Mouse (Mus musculus) neural tube, embryonic 11.5 days (tissue): Measurements from ENCODE around the gene Ttll12. TPM values are rescaled to one million over a fixed set of nuclear protein-coding genes. Genes with fewer than 3 reads are reported as not detected.
A peak's percentile ranks its signal among the peaks of the same experiment; 100 is the strongest.

Source experiments
- ATAC-seq: fragments of 200-750 bp; cut with Nextera tagmentation; 2 replicates; pipeline ENCODE4 v1.8.0; 2017; ENCODE audit warnings: moderate number of reproducible peaks, mild to moderate bottlenecking, moderate TSS enrichment, moderate library complexity; ENCODE audit not compliant: insufficient read depth, low FRiP score, low TSS enrichment
- DNase-seq: peaks from one replicate; pipeline ENCODE4 v3.0.0-alpha.2; 2015; ENCODE audit warnings: low spot score
- H3K27ac ChIP-seq: fragments of 300-500 bp; sonication (generic); 2 replicates; pipeline ENCODE4 v1.5.1; 2014; ENCODE audit warnings: low read depth, mild to moderate bottlenecking, low read length
- H3K27me3 ChIP-seq: fragments of 300-500 bp; sonication (generic); 2 replicates; pipeline ENCODE4 v1.6.1; 2014; ENCODE audit warnings: mild to moderate bottlenecking, low read length, mixed read lengths; ENCODE audit not compliant: control insufficient read depth, insufficient read depth
- H3K36me3 ChIP-seq: fragments of 300-500 bp; sonication (generic); 2 replicates; pipeline ENCODE4 v1.6.1; 2014; ENCODE audit warnings: mild to moderate bottlenecking, low read length, moderate library complexity, mixed read lengths; ENCODE audit not compliant: control insufficient read depth, insufficient read depth
- H3K4me1 ChIP-seq: fragments of 300-500 bp; sonication (generic); 2 replicates; pipeline ENCODE4 v1.6.1; 2014; ENCODE audit warnings: low read length, mixed read lengths; ENCODE audit not compliant: control insufficient read depth, insufficient read depth
- H3K4me2 ChIP-seq: fragments of 300-500 bp; sonication (generic); 2 replicates; pipeline ENCODE4 v1.6.1; 2014; ENCODE audit warnings: low read depth, mild to moderate bottlenecking, moderate library complexity
- H3K4me3 ChIP-seq: fragments of 300-500 bp; sonication (generic); 2 replicates; pipeline ENCODE4 v1.5.1; 2014; ENCODE audit warnings: low read depth, low read length
- H3K9ac ChIP-seq: fragments of 300-500 bp; sonication (generic); 2 replicates; pipeline ENCODE4 v1.6.1; 2014; ENCODE audit warnings: mild to moderate bottlenecking, low read length
- H3K9me3 ChIP-seq: fragments of 300-500 bp; sonication (generic); 2 replicates; pipeline ENCODE4 v1.6.1; 2016; ENCODE audit warnings: low read length; ENCODE audit not compliant: control insufficient read depth
- WGBS: fragments of 180-500 bp; shearing (Covaris S2); extraction: QIAGEN DNeasy Blood & Tissue Kit; methylation state at CpG from one replicate; pipeline ENCODE4 v1.1.7; 2014; 5-methylcytosine and 5-hydroxymethylcytosine counted together
- polyA plus RNA-seq: library from polyadenylated mRNA; unstranded; fragments of >200 nt; fragmentation: Nextera tagmentation; extraction: Ambion mirVana; gene quantifications from 2 replicates; pipeline ENCODE4 v1.2.1, GENCODE M21; 2014

The Ttll12 gene
- polyA plus RNA-seq, 1 experiment from 2014 or later, result 48.0 TPM

DNA sequence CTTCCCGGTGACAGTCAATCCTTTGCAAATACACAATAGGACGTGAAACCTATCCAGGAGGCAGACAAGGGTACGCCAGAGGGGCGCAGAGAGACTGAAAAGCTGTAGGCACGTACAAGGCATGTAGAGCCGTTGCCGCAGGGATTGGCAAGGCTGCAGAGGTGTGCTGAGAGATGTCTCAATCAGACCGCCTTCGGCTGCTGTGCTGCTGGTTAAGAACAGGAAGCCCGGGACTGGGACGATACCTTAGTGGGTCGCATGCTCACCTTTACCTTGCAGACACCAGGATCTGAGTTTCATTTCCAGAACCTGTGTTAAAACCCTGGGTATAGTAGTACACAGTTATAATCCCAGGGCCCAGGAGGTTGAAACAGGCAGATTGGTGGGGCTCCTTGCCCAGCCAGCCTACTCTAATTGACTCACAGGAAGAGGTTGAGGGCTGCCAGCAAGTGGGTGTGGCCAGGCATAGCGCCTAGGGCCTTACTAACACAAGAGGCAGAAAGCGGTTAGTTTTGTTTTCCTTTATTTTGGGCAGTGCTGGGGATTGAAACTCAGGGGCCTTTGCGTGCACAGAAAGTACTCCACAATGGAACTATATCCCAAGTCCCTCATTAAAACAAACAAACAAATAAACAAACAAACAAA is 32.2 kb downstream of the Ttll12 start:
- peaks cover 8% of the 10 kb centered on the region for H3K4me1 ChIP-seq
- H3K27me3 ChIP-seq, result peaks cover 5% of the 10 kb centered on the region
- no peak overlapping the region for H3K4me3 ChIP-seq
- no peak overlapping the region for H3K9ac ChIP-seq
- no peaks in the 10 kb centered on the region for H3K9me3 ChIP-seq
- no peaks in the 10 kb centered on the region for H3K36me3 ChIP-seq
- H3K4me2 ChIP-seq, result no peak overlapping the region; the same call in 1 of the 2 replicates
- 32% methylated on average over 15 of the region's 15 CpGs for WGBS
- ATAC-seq (no peak), DNase-seq (peak; percentile 25)
- H3K27ac ChIP-seq, result no peak overlapping the region

GRCm38 (mm10) chr15:83560941-83561477 is 33.9 kb downstream of the Ttll12 start:
- no peak overlapping the region for H3K4me2 ChIP-seq
- DNase-seq, result no peak
- H3K4me1 ChIP-seq, result peaks cover 8% of the 10 kb centered on the region
- no peak overlapping the region for H3K4me3 ChIP-seq
- no peak overlapping the region for H3K9ac ChIP-seq
- H3K27ac ChIP-seq, result no peak overlapping the region
- no peaks in the 10 kb centered on the region for H3K36me3 ChIP-seq
- ATAC-seq, result no peak
- H3K9me3 ChIP-seq, result no peaks in the 10 kb centered on the region
- 75% methylated on average over 5 of the region's 5 CpGs for WGBS
- peaks cover 5% of the 10 kb centered on the region for H3K27me3 ChIP-seq

DNA sequence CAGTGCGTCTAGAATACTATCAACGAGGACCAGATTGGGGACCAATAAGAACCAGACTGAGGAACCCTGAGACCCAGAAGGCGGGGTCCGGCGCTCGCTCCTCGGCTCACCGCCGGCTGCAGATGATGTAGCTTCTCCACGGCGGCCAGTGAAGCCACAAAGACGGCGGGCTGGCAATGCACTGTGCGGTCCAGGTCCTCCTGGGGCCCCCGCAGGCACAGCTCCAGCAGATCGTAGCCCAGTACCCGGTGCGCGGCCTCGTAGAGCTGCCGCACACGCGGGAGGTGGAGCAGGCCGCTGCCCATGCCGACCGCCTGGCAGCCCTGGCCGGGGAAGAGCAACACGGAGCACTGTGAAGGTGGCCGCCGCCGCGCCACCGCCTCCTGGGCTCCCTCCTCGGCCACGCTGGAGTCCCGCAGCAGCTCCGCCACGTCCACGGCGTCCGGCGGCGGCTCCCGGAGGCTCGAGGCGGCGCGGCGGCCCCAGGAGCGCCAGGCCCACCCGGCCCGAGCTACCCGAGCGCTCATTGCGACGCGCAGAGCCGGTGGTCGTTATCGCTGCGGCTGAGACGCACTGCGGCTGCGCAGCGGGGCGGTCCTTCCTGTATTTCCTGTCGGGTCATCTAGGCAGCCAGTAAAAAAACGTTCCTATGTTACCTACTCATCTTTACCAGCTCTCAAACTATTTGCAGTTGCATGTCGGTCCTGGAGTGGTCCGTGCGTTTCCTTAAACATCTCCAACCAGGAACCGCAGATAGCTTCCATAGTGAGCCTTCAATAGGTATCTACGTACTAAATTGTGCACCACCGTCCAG is 39.6 kb downstream of the Ttll12 start:
- H3K27me3 ChIP-seq, result no peaks in the 10 kb centered on the region
- ATAC-seq (peak; percentile 80), DNase-seq (peak; percentile 92)
- peak overlapping the region; percentile 97 for H3K9ac ChIP-seq
- H3K36me3 ChIP-seq, result no peaks in the 10 kb centered on the region
- H3K4me2 ChIP-seq, result peak overlapping the region; percentile 67
- peak overlapping the region; percentile 81 for H3K4me3 ChIP-seq
- H3K4me1 ChIP-seq, result 0 out of 2 replicates have a peak, but pooled peaks cover 2% of the 10 kb centered on the region
- under 1% methylated on average over 61 of the region's 74 CpGs for WGBS
- peak overlapping the region; percentile 90 for H3K27ac ChIP-seq
- H3K9me3 ChIP-seq, result no peaks in the 10 kb centered on the region

GRCm38 (mm10) chr15:83553831-83554230 is 41.1 kb downstream of the Ttll12 start:
- H3K27me3 ChIP-seq, result no peaks in the 10 kb centered on the region
- peaks cover 5% of the 10 kb centered on the region; the same call in 1 of the 2 replicates for H3K36me3 ChIP-seq
- no peak overlapping the region for H3K4me3 ChIP-seq
- no peak for DNase-seq
- ATAC-seq, result no peak
- no peak overlapping the region for H3K4me2 ChIP-seq
- no peak overlapping the region for H3K9ac ChIP-seq
- H3K4me1 ChIP-seq, result 0 out of 2 replicates have a peak, but pooled peaks cover 2% of the 10 kb centered on the region
- no peaks in the 10 kb centered on the region for H3K9me3 ChIP-seq
- no peak overlapping the region for H3K27ac ChIP-seq

GRCm38 (mm10) chr15:83550137-83550536 is 44.8 kb downstream of the Ttll12 start:
- Histone ChIP-seq H3K36me3 (peaks cover 5% of the 10 kb centered on the region), H3K27ac (no peak overlapping the region), H3K9me3 (no peaks in the 10 kb centered on the region), H3K4me1 (0 out of 2 replicates have a peak, but pooled peaks cover 2% of the 10 kb centered on the region), H3K27me3 (no peaks in the 10 kb centered on the region), H3K4me3 (no peak overlapping the region), H3K9ac (no peak overlapping the region), H3K4me2 (no peak overlapping the region)
- ATAC-seq (no peak), DNase-seq (no peak)
- 87% methylated on average over 2 of the region's 2 CpGs for WGBS

DNA sequence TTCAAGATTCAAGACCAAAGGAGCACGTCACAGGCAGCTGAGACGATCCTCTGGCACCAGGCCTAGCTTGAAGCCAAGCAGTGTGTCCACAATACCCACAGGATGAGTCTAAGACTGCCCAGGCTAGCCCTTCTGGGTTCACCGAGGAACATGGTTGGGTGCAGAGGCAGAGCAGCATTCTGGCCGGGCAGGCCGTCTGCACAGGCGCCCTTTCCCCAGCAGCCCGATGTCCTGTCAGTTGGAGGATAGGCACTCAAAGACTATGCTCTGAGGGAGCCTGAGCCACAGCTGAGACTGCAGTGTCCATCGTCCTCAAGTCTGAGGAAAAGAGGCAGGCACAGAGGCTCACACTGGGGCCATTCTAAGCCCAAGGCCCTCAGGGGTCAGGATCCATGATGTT is 47.8 kb downstream of the Ttll12 start:
- Histone ChIP-seq H3K9me3 (no peaks in the 10 kb centered on the region), H3K9ac (no peak overlapping the region), H3K4me3 (no peak overlapping the region), H3K27me3 (no peaks in the 10 kb centered on the region), H3K4me1 (no peaks in the 10 kb centered on the region), H3K36me3 (peaks cover 5% of the 10 kb centered on the region), H3K4me2 (no peak overlapping the region), H3K27ac (no peak overlapping the region)
- ATAC-seq (no peak), DNase-seq (no peak)
- 93% methylated on average over 8 of the region's 8 CpGs for WGBS

- no peak overlapping the region for H3K9ac ChIP-seq
- H3K9me3 ChIP-seq, result no peaks in the 10 kb centered on the region
- ATAC-seq (no peak), DNase-seq (no peak)
- no peak overlapping the region for H3K4me2 ChIP-seq
- H3K36me3 ChIP-seq, result peaks cover 5% of the 10 kb centered on the region
- WGBS, result 93% methylated on average over 7 of the region's 7 CpGs
- no peaks in the 10 kb centered on the region for H3K4me1 ChIP-seq
- H3K27me3 ChIP-seq, result no peaks in the 10 kb centered on the region
- H3K4me3 ChIP-seq, result no peak overlapping the region
- no peak overlapping the region for H3K27ac ChIP-seq
These were observed 48.9 kb downstream of the Ttll12 start for GRCm38 (mm10) chr15:83546029-83546428.

DNA sequence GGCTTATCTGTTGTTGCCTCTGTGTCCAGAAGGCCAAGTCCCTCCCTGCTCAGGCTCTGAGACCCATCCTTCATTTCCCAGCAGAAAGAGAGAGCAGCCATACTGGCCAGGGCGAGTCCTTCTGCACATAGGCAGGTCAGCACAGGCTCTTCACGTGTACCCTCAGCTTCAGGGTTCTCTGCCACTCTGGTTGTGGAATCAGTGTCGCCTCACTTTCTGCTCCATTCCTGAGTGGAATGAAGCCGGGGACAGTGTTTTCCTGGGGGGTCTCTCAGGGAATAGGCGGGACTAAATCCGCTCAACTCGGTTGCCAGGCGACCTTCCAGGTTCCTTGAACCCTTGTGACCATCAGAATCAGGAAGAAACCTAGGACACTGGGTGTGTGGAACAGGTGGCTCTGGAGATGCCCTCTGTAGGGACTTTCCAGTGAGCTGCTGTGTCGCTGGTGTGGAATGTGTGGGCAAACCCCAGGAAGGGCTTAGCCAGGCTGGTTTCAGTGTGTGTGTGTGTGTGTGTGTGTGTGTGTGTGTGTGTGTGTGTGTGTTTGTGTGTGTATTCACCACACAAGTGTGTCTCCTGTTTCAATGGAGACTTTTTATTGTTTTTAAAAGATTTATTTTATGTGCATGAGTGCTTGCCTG is 53.2 kb downstream of the Ttll12 start:
- no peaks in the 10 kb centered on the region for H3K36me3 ChIP-seq
- no peaks in the 10 kb centered on the region for H3K27me3 ChIP-seq
- H3K27ac ChIP-seq, result no peak overlapping the region
- 85% methylated on average over 9 of the region's 9 CpGs for WGBS
- DNase-seq (no peak), ATAC-seq (no peak)
- H3K9me3 ChIP-seq, result no peaks in the 10 kb centered on the region
- H3K4me3 ChIP-seq, result no peak overlapping the region
- no peak overlapping the region for H3K4me2 ChIP-seq
- no peak overlapping the region for H3K9ac ChIP-seq
- H3K4me1 ChIP-seq, result no peaks in the 10 kb centered on the region
